Mouse (Mus musculus) retina, postnatal 7 days (tissue): ENCODE results near the gene Olfr318.
"Not testable (repeated sequence)": the region's sequence is repeated elsewhere in the genome, so short reads cannot be mapped to it uniquely, and the experiment has no call there.

Source experiments
- DNase-seq: peaks from one replicate; pipeline ENCODE4 v3.0.0-alpha.2; 2012; ENCODE audit warnings: low read depth, low spot score

The Olfr318 gene

GRCm38 (mm10) chr11:58723914-58724313, at the start of gene Olfr318:
Gene Olfr318 (minus strand): TSS chr11:58724014.
- DNase-seq = no peak

GRCm38 (mm10) chr11:58772888-58773287, 49.1 kb upstream of the Olfr318 start, which contains the start of gene Olfr315:
Gene Olfr315 (plus strand): TSS chr11:58773188.
- no peak for DNase-seq

- no peak for DNase-seq
These were observed 28.6 kb upstream of the Olfr318 start, which contains the start of gene Olfr316 for GRCm38 (mm10) chr11:58752434-58752833. Gene Olfr316 (plus strand): TSS chr11:58752734.

GRCm38 (mm10) chr11:58751096-58751495, 27.3 kb upstream of the Olfr318 start:
- DNase-seq = not testable (repeated sequence)

GRCm38 (mm10) chr11:58738792-58739262, 15.0 kb upstream of the Olfr318 start, which contains the start of gene Olfr317:
Gene Olfr317 (minus strand): TSS chr11:58739212.
- DNase-seq = no peak

GRCm38 (mm10) chr11:58733372-58733771, 9.6 kb upstream of the Olfr318 start:
- peak; percentile 2 for DNase-seq

GRCm38 (mm10) chr11:58727896-58728650, 4.3 kb upstream of the Olfr318 start:
- DNase-seq = not testable (repeated sequence)

- DNase-seq = no peak
These were observed 4.1 kb downstream of the Olfr318 start for GRCm38 (mm10) chr11:58719701-58720100.

- DNase-seq = not testable (repeated sequence)
These were observed 6.1 kb downstream of the Olfr318 start for GRCm38 (mm10) chr11:58717723-58718122.

GRCm38 (mm10) chr11:58709086-58709485, 14.7 kb downstream of the Olfr318 start:
- no peak for DNase-seq

- no peak for DNase-seq
These were observed 25.0 kb downstream of the Olfr318 start, which contains the start of gene Olfr319 for GRCm38 (mm10) chr11:58698862-58699261. Gene Olfr319 (plus strand): TSS chr11:58699162.

- no peak for DNase-seq
These were observed 43.0 kb downstream of the Olfr318 start, which contains the start of gene Olfr320 for GRCm38 (mm10) chr11:58680799-58681198. Gene Olfr320 (plus strand): TSS chr11:58681099.

GRCm38 (mm10) chr11:58671825-58672224, 52.0 kb downstream of the Olfr318 start:
- DNase-seq = no peak

- DNase-seq = no peak
These were observed 54.6 kb downstream of the Olfr318 start for GRCm38 (mm10) chr11:58669252-58669651.
